Comparison of ENCODE assay signal across 7 mouse cellular contexts in the genomic region with DNA sequence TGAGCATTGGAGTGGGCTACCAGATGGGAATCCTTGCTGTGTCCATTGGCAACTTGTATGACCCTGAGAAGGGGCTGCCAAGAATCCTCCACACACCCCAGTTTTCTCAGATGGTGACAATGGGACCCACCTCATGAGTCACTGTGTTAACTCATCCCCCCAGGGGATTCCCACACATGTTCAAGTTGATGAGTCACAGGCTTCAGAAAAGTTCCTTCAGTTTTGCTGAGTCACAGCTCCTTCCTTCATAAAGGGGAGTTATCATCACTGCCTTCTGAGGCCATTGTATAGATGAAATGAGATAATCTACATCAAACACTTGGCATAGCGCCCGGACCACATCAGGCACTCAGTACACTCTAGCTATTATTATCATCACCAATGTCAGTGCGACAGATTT.
A peak's percentile ranks its signal among the peaks of the same experiment; 100 is the strongest.
DNase-seq lines count a peak whose midpoint lies in the region; ATAC-seq and TF ChIP-seq lines count a peak whose summit lies in the region.

No protein-coding gene starts in this region.

- H3K9me3 ChIP-seq in midbrain, embryonic 10.5 days (replicated peaks) = no peaks in the 10 kb centered on the region
- no peaks in the 10 kb centered on the region for H3K9me3 ChIP-seq in midbrain, embryonic 16.5 days (replicated peaks; ENCODE audit: control insufficient read depth, low read length, poor library complexity, severe bottlenecking)

- no peaks in the 10 kb centered on the region for H3K36me3 ChIP-seq in midbrain, embryonic 10.5 days
- H3K36me3 ChIP-seq in midbrain, embryonic 16.5 days (ENCODE audit: control insufficient read depth, insufficient read depth, low read length) = no peaks in the 10 kb centered on the region

- no peak for TF ChIP-seq CTCF in Patski (IDR thresholded peaks at IDR 0.05)

- in situ Hi-C loops in Patski (cut with MboI; ENCODE audit: low pct_unique_long_range_greater_than_20kb) = loop anchor here (5.0 kb wide), 1 partner anchor 102 kb away; no protein-coding TSS in a partner anchor

- 98% methylated on average over 3 of the region's 3 CpGs for WGBS in midbrain, embryonic 10.5 days
- 80% methylated on average over 3 of the region's 3 CpGs for WGBS in midbrain, embryonic 16.5 days

- no peak for ATAC-seq in midbrain, embryonic 16.5 days
- peak; percentile 23 for ATAC-seq in Patski
- ATAC-seq in erythroblast, adult 5-6 weeks (replicated peaks; ENCODE audit: low FRiP score, poor library complexity, severe bottlenecking) = 0 out of 2 replicates have a peak, but pooled peaks have one; percentile 47

- H3K27ac ChIP-seq in midbrain, embryonic 10.5 days (replicated peaks) = peak overlapping the region; percentile 82; the same call in 1 of the 2 replicates
- H3K27ac ChIP-seq in midbrain, embryonic 16.5 days (ENCODE audit: low read length) = no peak overlapping the region

- no peak overlapping the region for H3K9ac ChIP-seq in midbrain, embryonic 16.5 days (ENCODE audit: low read depth, low read length)

- no peak overlapping the region for H3K4me2 ChIP-seq in midbrain, embryonic 16.5 days (ENCODE audit: low read length)

- H3K27me3 ChIP-seq in midbrain, embryonic 10.5 days (ENCODE audit: low read depth, poor library complexity, severe bottlenecking) = no peaks in the 10 kb centered on the region
- no peaks in the 10 kb centered on the region for H3K27me3 ChIP-seq in midbrain, embryonic 16.5 days (ENCODE audit: control insufficient read depth, insufficient read depth, low read depth, low read length)
- no peaks in the 10 kb centered on the region for H3K27me3 ChIP-seq in Patski

- no peak overlapping the region for H3K4me3 ChIP-seq in midbrain, embryonic 10.5 days
- H3K4me3 ChIP-seq in midbrain, embryonic 16.5 days (ENCODE audit: low read depth, low read length) = no peak overlapping the region

- CTCF ChIA-PET in Patski (lab: Charles Lee) = interaction anchor here (1.2 kb wide), 1 partner anchor 9 kb away, joined by 3 read pairs; no protein-coding TSS in a partner anchor

- H3K4me1 ChIP-seq in midbrain, embryonic 10.5 days = peaks cover 32% of the 10 kb centered on the region
- peaks cover 14% of the 10 kb centered on the region for H3K4me1 ChIP-seq in midbrain, embryonic 16.5 days (ENCODE audit: control insufficient read depth, insufficient read depth, low read length)

- DNase-seq in midbrain, embryonic 10.5 days (ENCODE audit: low spot score) = peak; percentile 20
- DNase-seq in Patski (ENCODE audit: low read depth, low spot score) = peak; percentile 84
- peak; percentile 46 for DNase-seq in heart, postnatal 4 days
- peak; percentile 5 for DNase-seq in lung, postnatal 10 days
- no peak for DNase-seq in spleen, postnatal 14 days (ENCODE audit: low spot score in 2 of 2)

- POLR2A ChIA-PET in Patski (lab: Charles Lee) = interaction anchor here (1.4 kb wide), 1 partner anchor 116 kb away, joined by 3 read pairs; no protein-coding TSS in a partner anchor

Comparison
In these comparisons a context has a peak if more than half of its experiments do, and no peak if none do; other contexts are left out.
1. DNase-seq: peak in midbrain, embryonic 10.5 days (single experiment), Patski (single experiment), heart, postnatal 4 days (single experiment) and lung, postnatal 10 days (single experiment); none in spleen, postnatal 14 days (0 of 2).